Mouse (Mus musculus): ENCODE measurements around the gene Tprn. TPM values are rescaled to one million over a fixed set of nuclear protein-coding genes. Genes with fewer than 3 reads are reported as not detected.

Tprn gene
- 2.3 TPM for polyA plus RNA-seq (2014; fragmentation: Illumina TruSeq; extraction: RNeasy Lipid Tissue Mini Kit (QIAGEN cat#74804); ENCODE audit: low replicate concordance)

DNA sequence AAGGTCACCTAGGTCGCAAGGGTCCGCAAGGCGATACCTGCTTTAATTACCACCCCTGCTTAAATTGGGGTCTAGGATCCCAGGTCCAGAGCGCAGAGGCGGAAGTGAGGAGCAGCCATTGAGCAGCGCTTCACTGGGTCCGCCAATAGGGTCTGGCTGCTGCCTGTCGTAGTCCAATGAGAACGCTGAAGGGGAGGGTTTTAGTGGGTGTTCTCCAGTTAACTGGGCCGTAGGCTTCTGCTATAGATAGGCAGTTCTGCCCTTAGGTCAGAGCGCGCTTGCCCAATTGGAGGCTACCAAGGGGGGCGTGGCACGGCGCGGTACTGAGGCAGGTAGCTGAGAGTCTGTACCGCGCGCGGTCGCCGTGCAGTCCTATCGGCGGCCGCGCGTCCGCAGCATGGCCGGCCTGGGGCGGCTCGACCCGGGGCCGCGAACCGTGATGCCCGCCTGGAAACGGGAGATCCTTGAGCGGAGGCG, at the start of gene Tprn:
Gene Tprn, plus strand, starts transcription at position 328 of the 477 bp plus-strand sequence.

GRCm38 (mm10) chr2:25214444-25214843, 48.0 kb upstream of the Tprn start, which contains the start of gene Stpg3:
Gene Stpg3, minus strand, starts transcription at chr2:25214637.

GRCm38 (mm10) chr2:25218445-25218844, 44.0 kb upstream of the Tprn start, which contains the start of gene Fam166a:
Gene Fam166a, plus strand, starts transcription at chr2:25218745.

DNA sequence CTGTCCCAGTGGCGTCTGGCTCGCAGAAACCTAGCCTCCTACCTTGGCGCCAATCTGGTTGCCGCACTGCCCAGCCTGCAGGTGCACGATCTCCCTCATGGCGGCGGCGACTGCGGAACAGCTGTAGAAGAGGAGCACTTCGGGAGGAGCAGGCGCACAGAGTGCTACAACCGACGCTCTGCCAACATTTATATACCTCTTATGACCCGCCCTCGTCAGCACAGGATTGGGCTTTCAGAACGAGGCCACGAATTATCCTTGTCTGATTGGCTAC, 38.0 kb upstream of the Tprn start, which contains the start of gene Tubb4b:
Gene Tubb4b, minus strand, starts transcription at position 211 of the 274 bp plus-strand sequence.

GRCm38 (mm10) chr2:25234050-25234449, 28.4 kb upstream of the Tprn start, which contains the start of gene Slc34a3:
Gene Slc34a3, minus strand, starts transcription at chr2:25234364.

DNA sequence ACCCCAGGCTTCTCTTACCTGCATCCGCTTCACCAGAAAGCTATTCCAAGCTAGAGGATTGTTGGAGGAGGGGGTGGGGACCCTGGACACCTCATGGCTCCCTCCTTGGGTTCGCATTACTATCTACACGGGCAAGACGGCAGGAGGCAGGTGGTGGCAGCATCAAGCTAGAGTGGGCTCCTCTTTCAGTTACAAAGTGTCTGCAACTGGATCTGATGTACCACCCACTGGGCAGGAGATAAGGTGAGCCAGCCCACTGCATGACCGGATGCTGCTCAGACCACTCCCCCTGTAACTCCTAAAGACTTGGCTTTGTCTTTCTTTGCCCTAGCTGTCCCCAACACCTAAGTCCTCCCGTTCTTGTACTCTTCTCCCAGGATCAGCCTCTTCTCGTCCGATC, 25.8 kb upstream of the Tprn start, which contains the start of gene Rnf224:
Gene Rnf224, minus strand, starts transcription at position 174 of the 400 bp plus-strand sequence.

DNA sequence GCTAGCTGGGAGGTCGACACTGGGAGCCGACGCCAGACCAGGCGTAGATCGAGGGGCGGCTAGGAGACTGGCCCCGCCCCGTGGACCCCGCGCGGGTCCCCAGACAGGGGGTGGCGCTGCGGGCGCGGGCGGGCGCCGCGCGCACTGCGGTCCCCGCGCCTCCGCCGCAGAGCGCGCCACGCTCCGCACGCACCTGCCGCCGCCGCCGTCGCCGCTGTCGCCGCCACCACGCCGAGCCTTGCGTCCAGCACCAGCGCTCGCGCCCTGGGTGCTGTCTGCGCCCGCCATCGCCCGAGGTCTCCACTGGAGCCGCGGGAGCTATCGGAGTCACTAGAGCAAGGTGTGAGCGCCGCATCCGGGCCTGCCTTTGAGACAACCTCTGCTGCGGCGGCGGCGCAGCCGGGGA, 20.3 kb upstream of the Tprn start, which contains the start of the genes Rnf208 and Cysrt1:
Gene Rnf208, plus strand, starts transcription at position 155 of the 406 bp plus-strand sequence.
Gene Cysrt1, minus strand, starts transcription at position 352 of the 406 bp plus-strand sequence.

DNA sequence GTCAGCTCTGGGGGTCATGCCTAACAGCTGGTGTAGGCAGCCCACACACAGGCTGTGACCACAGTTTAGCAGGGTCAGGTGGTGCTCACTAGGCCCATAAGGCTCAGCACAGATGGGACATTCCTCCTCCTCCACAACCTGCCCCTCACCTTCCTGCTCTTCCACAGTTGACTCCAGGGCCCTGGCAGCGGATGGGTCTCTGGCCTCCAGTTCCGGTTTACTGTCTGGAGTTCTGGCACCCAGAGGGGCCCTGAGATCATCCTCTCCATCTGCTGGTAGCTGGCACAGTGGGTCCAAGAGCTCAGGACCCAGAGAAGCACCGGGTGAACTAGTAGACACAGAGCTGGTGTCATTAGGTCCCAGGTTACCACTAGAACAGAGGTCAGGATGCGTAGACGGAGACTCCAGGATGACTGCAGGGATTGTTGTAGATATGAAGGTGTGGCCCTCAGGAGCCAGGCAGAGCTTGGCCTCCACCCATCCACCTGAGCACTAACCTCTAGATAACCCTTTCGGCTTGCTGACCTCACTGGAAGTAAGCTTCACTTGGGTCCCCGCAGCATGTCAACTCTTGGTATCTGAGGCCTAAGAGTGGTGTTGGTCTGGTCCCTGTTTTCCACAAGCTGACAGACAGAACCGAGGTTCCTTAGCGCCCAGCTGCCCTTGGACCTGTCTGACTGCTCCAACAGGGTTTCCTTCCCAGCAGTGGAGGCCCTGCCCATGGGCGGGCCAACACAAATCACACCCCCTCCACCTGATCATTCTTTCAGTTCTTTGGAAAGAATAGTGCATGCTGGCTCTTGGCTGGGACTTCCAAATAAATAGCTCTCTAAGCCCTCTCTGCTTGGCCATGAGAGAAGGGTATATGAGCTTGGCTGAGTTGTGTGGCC, 16.0 kb upstream of the Tprn start, which contains the start of gene AL732309.1:
Gene AL732309.1, minus strand, starts transcription at position 681 of the 890 bp plus-strand sequence.

GRCm38 (mm10) chr2:25255284-25255779, 7.1 kb upstream of the Tprn start, which contains the start of gene Tmem203:
Gene Tmem203, plus strand, starts transcription at chr2:25255439.

GRCm38 (mm10) chr2:25271827-25272511, 9.6 kb downstream of the Tprn start, which contains the start of the genes Ssna1 and Anapc2:
Gene Ssna1, minus strand, starts transcription at chr2:25272438.
Gene Anapc2, plus strand, starts transcription at chr2:25272478.

DNA sequence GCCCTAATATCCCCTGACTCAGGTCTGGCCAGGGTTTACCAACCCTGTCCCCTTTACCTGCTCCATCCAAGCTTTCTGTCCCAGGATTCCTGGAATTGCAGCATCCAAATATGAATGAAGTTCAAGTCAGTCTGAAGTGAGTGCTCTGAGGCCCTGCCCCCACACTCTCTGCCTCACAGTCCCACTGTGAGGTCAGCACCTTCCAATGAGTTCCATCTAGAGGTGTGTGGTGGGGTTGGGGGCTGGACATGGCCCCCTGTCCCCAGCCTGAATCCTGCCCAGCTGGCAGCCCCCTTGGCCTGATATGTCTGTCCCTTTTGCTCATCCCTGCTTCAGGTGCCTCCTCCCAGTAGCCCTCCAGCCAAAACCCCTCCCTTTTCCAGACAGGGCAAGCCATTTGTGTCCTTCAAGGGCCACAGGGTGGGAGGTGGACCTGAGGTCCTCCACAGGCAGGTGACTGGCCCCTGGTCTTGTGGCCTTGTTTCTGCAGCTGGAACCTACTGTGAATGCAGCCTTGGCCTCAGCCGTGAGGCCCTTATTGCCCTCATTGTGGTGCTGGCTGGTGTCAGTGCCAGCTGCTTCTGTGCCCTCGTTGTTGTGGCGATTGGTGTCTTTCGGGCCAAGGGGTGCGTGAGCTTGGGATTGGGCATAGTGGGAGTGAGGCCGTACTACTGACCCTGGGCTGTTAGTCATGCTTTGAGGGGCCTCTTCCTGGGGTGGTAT, 25.7 kb downstream of the Tprn start, which contains the start of gene Tmem210:
Gene Tmem210, plus strand, starts transcription at position 219 of the 723 bp plus-strand sequence.

GRCm38 (mm10) chr2:25289651-25290050, 27.2 kb downstream of the Tprn start, which contains the start of gene Lrrc26:
Gene Lrrc26, plus strand, starts transcription at chr2:25289915.

DNA sequence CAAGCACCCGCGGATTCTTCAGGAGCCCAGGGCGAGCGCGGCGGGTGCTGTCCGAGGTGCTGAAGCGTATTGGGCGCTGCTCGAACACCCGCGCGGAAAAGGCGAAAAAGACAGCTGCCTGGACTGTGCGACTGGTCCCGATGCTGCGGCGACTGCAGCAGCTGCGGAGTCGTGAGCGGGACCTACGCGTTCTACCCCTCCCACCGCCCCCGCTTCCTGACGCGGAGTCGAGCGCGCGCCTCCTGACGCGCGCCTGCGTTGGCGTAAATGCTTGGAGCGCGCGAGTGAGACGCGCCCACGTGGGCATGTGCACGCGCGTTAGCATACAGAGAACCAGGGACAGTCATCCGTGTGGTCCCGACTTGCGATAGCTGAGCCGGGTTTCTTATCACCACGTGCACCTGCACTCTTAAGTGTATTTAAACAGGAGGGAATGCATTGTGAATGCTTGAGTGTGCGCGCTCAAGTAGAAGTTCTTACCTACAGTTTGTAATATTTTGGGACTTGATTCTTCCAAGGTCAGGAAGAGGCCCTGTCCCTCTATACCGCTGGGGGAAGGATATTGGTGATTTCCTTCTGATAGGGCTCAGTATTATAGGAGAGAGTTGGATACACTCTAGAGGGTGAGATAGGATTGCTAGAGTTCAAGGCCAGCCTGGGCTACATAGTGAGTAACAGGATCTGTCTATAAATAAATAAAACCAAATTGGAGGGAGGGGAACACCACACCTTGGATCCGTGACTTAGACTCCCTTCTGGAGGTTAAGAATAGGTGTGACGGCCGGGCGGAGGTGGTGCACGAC, 56.8 kb downstream of the Tprn start, which contains the start of gene Grin1:
Gene Grin1, minus strand, starts transcription at position 217 of the 803 bp plus-strand sequence.

Other genes with a start within 250 kb of the Tprn start
- gene Nsmf, start 208.3 kb upstream of the Tprn start, polyA plus RNA-seq (2014; fragmentation: Illumina TruSeq; extraction: RNeasy Lipid Tissue Mini Kit (QIAGEN cat#74804); ENCODE audit: low replicate concordance) = 1.8 TPM
- gene Entpd8, start 182.3 kb upstream of the Tprn start, polyA plus RNA-seq (2014; fragmentation: Illumina TruSeq; extraction: RNeasy Lipid Tissue Mini Kit (QIAGEN cat#74804); ENCODE audit: low replicate concordance) = 43.1 TPM
- not detected for gene Noxa1, start 167.5 kb upstream of the Tprn start, polyA plus RNA-seq (2014; fragmentation: Illumina TruSeq; extraction: RNeasy Lipid Tissue Mini Kit (QIAGEN cat#74804); ENCODE audit: low replicate concordance)
- gene Nrarp, start 81.9 kb upstream of the Tprn start, polyA plus RNA-seq (2014; fragmentation: Illumina TruSeq; extraction: RNeasy Lipid Tissue Mini Kit (QIAGEN cat#74804); ENCODE audit: low replicate concordance) = 17.8 TPM
- gene Tor4a, start 65.7 kb upstream of the Tprn start, polyA plus RNA-seq (2014; fragmentation: Illumina TruSeq; extraction: RNeasy Lipid Tissue Mini Kit (QIAGEN cat#74804); ENCODE audit: low replicate concordance) = 2.0 TPM
- gene Nelfb, start 51.1 kb upstream of the Tprn start, polyA plus RNA-seq (2014; fragmentation: Illumina TruSeq; extraction: RNeasy Lipid Tissue Mini Kit (QIAGEN cat#74804); ENCODE audit: low replicate concordance) = 3.2 TPM
- not detected for gene Stpg3, start 48.0 kb upstream of the Tprn start, polyA plus RNA-seq (2014; fragmentation: Illumina TruSeq; extraction: RNeasy Lipid Tissue Mini Kit (QIAGEN cat#74804); ENCODE audit: low replicate concordance)
- gene Fam166a, start 43.9 kb upstream of the Tprn start, polyA plus RNA-seq (2014; fragmentation: Illumina TruSeq; extraction: RNeasy Lipid Tissue Mini Kit (QIAGEN cat#74804); ENCODE audit: low replicate concordance) = not detected
- 46.6 TPM for gene Tubb4b, start 37.9 kb upstream of the Tprn start, polyA plus RNA-seq (2014; fragmentation: Illumina TruSeq; extraction: RNeasy Lipid Tissue Mini Kit (QIAGEN cat#74804); ENCODE audit: low replicate concordance)
- gene Slc34a3, start 28.3 kb upstream of the Tprn start, polyA plus RNA-seq (2014; fragmentation: Illumina TruSeq; extraction: RNeasy Lipid Tissue Mini Kit (QIAGEN cat#74804); ENCODE audit: low replicate concordance) = not detected
- not detected for gene Rnf224, start 25.8 kb upstream of the Tprn start, polyA plus RNA-seq (2014; fragmentation: Illumina TruSeq; extraction: RNeasy Lipid Tissue Mini Kit (QIAGEN cat#74804); ENCODE audit: low replicate concordance)
- gene Rnf208, start 20.4 kb upstream of the Tprn start, polyA plus RNA-seq (2014; fragmentation: Illumina TruSeq; extraction: RNeasy Lipid Tissue Mini Kit (QIAGEN cat#74804); ENCODE audit: low replicate concordance) = not detected
- not detected for gene Cysrt1, start 20.2 kb upstream of the Tprn start, polyA plus RNA-seq (2014; fragmentation: Illumina TruSeq; extraction: RNeasy Lipid Tissue Mini Kit (QIAGEN cat#74804); ENCODE audit: low replicate concordance)
- gene AL732309.1, start 15.8 kb upstream of the Tprn start, polyA plus RNA-seq (2014; fragmentation: Illumina TruSeq; extraction: RNeasy Lipid Tissue Mini Kit (QIAGEN cat#74804); ENCODE audit: low replicate concordance) = 0.93 TPM
- not detected for gene Tmem203, start 7.2 kb upstream of the Tprn start, polyA plus RNA-seq (2014; fragmentation: Illumina TruSeq; extraction: RNeasy Lipid Tissue Mini Kit (QIAGEN cat#74804); ENCODE audit: low replicate concordance)
- gene Ssna1, start 9.8 kb downstream of the Tprn start, polyA plus RNA-seq (2014; fragmentation: Illumina TruSeq; extraction: RNeasy Lipid Tissue Mini Kit (QIAGEN cat#74804); ENCODE audit: low replicate concordance) = 0.56 TPM
- 4.6 TPM for gene Anapc2, start 9.9 kb downstream of the Tprn start, polyA plus RNA-seq (2014; fragmentation: Illumina TruSeq; extraction: RNeasy Lipid Tissue Mini Kit (QIAGEN cat#74804); ENCODE audit: low replicate concordance)
- not detected for gene Tmem210, start 25.5 kb downstream of the Tprn start, polyA plus RNA-seq (2014; fragmentation: Illumina TruSeq; extraction: RNeasy Lipid Tissue Mini Kit (QIAGEN cat#74804); ENCODE audit: low replicate concordance)
- 0.37 TPM for gene Lrrc26, start 27.3 kb downstream of the Tprn start, polyA plus RNA-seq (2014; fragmentation: Illumina TruSeq; extraction: RNeasy Lipid Tissue Mini Kit (QIAGEN cat#74804); ENCODE audit: low replicate concordance)
- not detected for gene Grin1, start 56.6 kb downstream of the Tprn start, polyA plus RNA-seq (2014; fragmentation: Illumina TruSeq; extraction: RNeasy Lipid Tissue Mini Kit (QIAGEN cat#74804); ENCODE audit: low replicate concordance)
- gene Man1b1, start 69.7 kb downstream of the Tprn start, polyA plus RNA-seq (2014; fragmentation: Illumina TruSeq; extraction: RNeasy Lipid Tissue Mini Kit (QIAGEN cat#74804); ENCODE audit: low replicate concordance) = 13.8 TPM
- gene Dpp7, start 93.7 kb downstream of the Tprn start, polyA plus RNA-seq (2014; fragmentation: Illumina TruSeq; extraction: RNeasy Lipid Tissue Mini Kit (QIAGEN cat#74804); ENCODE audit: low replicate concordance) = 2.0 TPM
- 5.0 TPM for gene Uap1l1, start 103.1 kb downstream of the Tprn start, polyA plus RNA-seq (2014; fragmentation: Illumina TruSeq; extraction: RNeasy Lipid Tissue Mini Kit (QIAGEN cat#74804); ENCODE audit: low replicate concordance)
- 0.11 TPM for gene Sapcd2, start 109.7 kb downstream of the Tprn start, polyA plus RNA-seq (2014; fragmentation: Illumina TruSeq; extraction: RNeasy Lipid Tissue Mini Kit (QIAGEN cat#74804); ENCODE audit: low replicate concordance)
- not detected for gene Entpd2, start 133.3 kb downstream of the Tprn start, polyA plus RNA-seq (2014; fragmentation: Illumina TruSeq; extraction: RNeasy Lipid Tissue Mini Kit (QIAGEN cat#74804); ENCODE audit: low replicate concordance)
- 4.4 TPM for gene Npdc1, start 136.7 kb downstream of the Tprn start, polyA plus RNA-seq (2014; fragmentation: Illumina TruSeq; extraction: RNeasy Lipid Tissue Mini Kit (QIAGEN cat#74804); ENCODE audit: low replicate concordance)
- gene Fut7, start 160.6 kb downstream of the Tprn start, polyA plus RNA-seq (2014; fragmentation: Illumina TruSeq; extraction: RNeasy Lipid Tissue Mini Kit (QIAGEN cat#74804); ENCODE audit: low replicate concordance) = not detected
- gene Abca2, start 166.1 kb downstream of the Tprn start, polyA plus RNA-seq (2014; fragmentation: Illumina TruSeq; extraction: RNeasy Lipid Tissue Mini Kit (QIAGEN cat#74804); ENCODE audit: low replicate concordance) = 0.48 TPM
- gene Clic3, start 194.2 kb downstream of the Tprn start, polyA plus RNA-seq (2014; fragmentation: Illumina TruSeq; extraction: RNeasy Lipid Tissue Mini Kit (QIAGEN cat#74804); ENCODE audit: low replicate concordance) = not detected
- gene Paxx, start 198.5 kb downstream of the Tprn start, polyA plus RNA-seq (2014; fragmentation: Illumina TruSeq; extraction: RNeasy Lipid Tissue Mini Kit (QIAGEN cat#74804); ENCODE audit: low replicate concordance) = 5.1 TPM
- not detected for gene Ptgds, start 207.4 kb downstream of the Tprn start, polyA plus RNA-seq (2014; fragmentation: Illumina TruSeq; extraction: RNeasy Lipid Tissue Mini Kit (QIAGEN cat#74804); ENCODE audit: low replicate concordance)
- not detected for gene Lcn12, start 231.3 kb downstream of the Tprn start, polyA plus RNA-seq (2014; fragmentation: Illumina TruSeq; extraction: RNeasy Lipid Tissue Mini Kit (QIAGEN cat#74804); ENCODE audit: low replicate concordance)
- not detected for gene Fbxw5, start 238.1 kb downstream of the Tprn start, polyA plus RNA-seq (2014; fragmentation: Illumina TruSeq; extraction: RNeasy Lipid Tissue Mini Kit (QIAGEN cat#74804); ENCODE audit: low replicate concordance)
- gene C8g, start 239.1 kb downstream of the Tprn start, polyA plus RNA-seq (2014; fragmentation: Illumina TruSeq; extraction: RNeasy Lipid Tissue Mini Kit (QIAGEN cat#74804); ENCODE audit: low replicate concordance) = not detected

Measured in small intestine, adult 10 weeks (tissue).